Mouse (Mus musculus): ENCODE measurements around the gene Vmn1r117.
"Not testable (repeated sequence)": the region's sequence is repeated elsewhere in the genome, so short reads cannot be mapped to it uniquely, and the experiment has no call there.

Vmn1r117 gene

GRCm38 (mm10) chr7:20884021-20884420, at the start of gene Vmn1r117:
Vmn1r117 (minus strand) TSS chr7:20884121.
- not testable (repeated sequence) for DNase-seq (ENCODE audit: low read depth, low spot score)

GRCm38 (mm10) chr7:20912247-20912646, 28.3 kb upstream of the Vmn1r117 start, which contains the start of gene Vmn1r118:
Vmn1r118 (minus strand) TSS chr7:20912347.
- DNase-seq (ENCODE audit: low read depth, low spot score): not testable (repeated sequence)

GRCm38 (mm10) chr7:20871956-20872355, 12.0 kb downstream of the Vmn1r117 start, which contains the start of gene Vmn1r116:
Vmn1r116 (plus strand) TSS chr7:20872256.
- DNase-seq (ENCODE audit: low read depth, low spot score): not testable (repeated sequence)

GRCm38 (mm10) chr7:20844885-20845284, 39.0 kb downstream of the Vmn1r117 start, which contains the start of gene Vmn1r115:
Vmn1r115 (minus strand) TSS chr7:20844985.
- DNase-seq (ENCODE audit: low read depth, low spot score): not testable (repeated sequence)
